Mouse (Mus musculus) forebrain, embryonic 12.5 days (tissue): ENCODE data around the gene Bicc1. TPM values are rescaled to one million over a fixed set of nuclear protein-coding genes. Genes with fewer than 3 reads are reported as not detected.

Experiments used
- polyA plus RNA-seq: library from polyadenylated mRNA; unstranded; fragments of >200 nt; fragmentation: Nextera tagmentation; extraction: Ambion mirVana; gene quantifications from 2 replicates; pipeline ENCODE4 v1.2.1, GENCODE M21; 2016

Gene Bicc1
- polyA plus RNA-seq, 1 experiment from 2014 or later = 6.8 TPM

Other genes starting within 250 kb of the Bicc1 start
- 81.1 and 87.0 TPM in 2 replicates for gene Tfam, start 78.6 kb upstream of the Bicc1 start, polyA plus RNA-seq
- 136 and 153 TPM in 2 replicates for gene Ube2d1, start 125.6 kb upstream of the Bicc1 start, polyA plus RNA-seq
- 160 and 169 TPM in 2 replicates for gene Cisd1, start 185.3 kb upstream of the Bicc1 start, polyA plus RNA-seq
- gene Ipmk, start 188.1 kb upstream of the Bicc1 start, polyA plus RNA-seq = 24.8 and 25.9 TPM in 2 replicates